Mouse (Mus musculus) kidney, adult 11 months (tissue): ENCODE data around the gene Krtap19-4.

Experiments used
- DNase-seq: peaks from one replicate; pipeline ENCODE4 v3.0.0; 2022

The Krtap19-4 gene

GRCm38 (mm10) chr16:88884989-88885388, at the start of gene Krtap19-4:
Gene Krtap19-4, minus strand, starts transcription at chr16:88885089.
- DNase-seq, result no peak

- no peak for DNase-seq
These were observed 47.3 kb upstream of the Krtap19-4 start, which contains the start of gene Krtap19-9b for GRCm38 (mm10) chr16:88932165-88932564. Gene Krtap19-9b, minus strand, starts transcription at chr16:88932265.

DNA sequence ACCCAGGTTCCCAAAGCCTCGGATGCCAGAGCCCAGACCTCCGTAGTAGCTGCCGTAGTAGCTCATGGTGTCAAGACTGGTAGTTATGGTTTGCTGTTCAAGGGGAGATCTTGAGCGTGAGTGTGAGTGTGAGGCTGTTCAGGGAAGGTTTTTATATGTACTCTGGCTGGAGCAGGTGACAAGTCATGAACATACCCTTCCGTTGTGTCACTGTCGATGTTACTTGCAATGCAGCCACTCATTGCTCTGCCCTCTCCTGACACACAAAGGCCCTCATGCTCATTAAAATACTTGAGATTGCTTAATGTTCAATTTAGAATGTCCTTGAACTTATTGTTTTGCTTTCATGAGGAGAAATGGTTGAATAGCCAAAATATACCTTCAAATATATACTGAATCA, 11.5 kb upstream of the Krtap19-4 start, which contains the start of gene Krtap19-5:
TSS of gene Krtap19-5 (minus strand) at position 101 of the 400 bp plus-strand sequence.
- DNase-seq, result no peak

GRCm38 (mm10) chr16:88886870-88887269, 2.0 kb upstream of the Krtap19-4 start:
- DNase-seq, result no peak

DNA sequence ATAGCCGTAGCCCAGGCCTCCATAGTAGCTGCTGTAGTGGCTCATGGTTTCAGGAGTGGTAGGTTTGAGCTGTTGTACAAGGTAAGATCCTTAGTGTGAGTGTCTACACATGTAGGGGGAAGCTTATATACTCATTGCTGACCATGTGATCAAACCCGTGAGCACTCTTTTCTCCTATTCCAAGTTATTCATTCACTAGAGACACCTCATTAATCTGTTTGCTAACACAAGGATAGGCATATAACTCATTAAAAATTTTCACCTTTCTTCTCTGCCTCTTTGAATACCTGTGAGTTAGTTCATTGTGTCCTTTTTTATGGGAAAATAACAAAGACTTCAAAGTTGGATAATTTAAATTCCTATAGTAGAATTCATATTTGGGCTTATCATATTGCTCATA, 7.0 kb downstream of the Krtap19-4 start, which contains the start of gene Krtap19-3:
TSS of gene Krtap19-3 (minus strand) at position 101 of the 400 bp plus-strand sequence.
- DNase-seq, result no peak

DNA sequence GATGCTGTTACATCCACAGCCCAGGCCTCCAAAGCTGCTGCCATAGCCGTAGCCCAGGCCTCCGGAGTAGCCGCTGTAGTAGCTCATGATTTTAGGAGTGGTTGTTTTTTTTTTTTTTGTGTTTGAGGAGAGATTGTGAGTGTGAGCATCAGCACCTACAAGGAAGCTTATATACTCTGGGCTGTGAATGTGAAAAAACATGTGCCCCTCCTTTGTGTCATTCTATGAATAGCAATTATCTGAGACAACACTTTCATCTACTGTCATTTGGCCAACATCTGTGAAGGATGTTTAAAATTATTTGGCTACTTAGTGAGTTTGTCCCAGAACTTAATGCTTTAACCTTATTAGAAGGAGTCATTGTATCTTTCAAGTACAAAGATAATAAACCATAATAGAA, 10.7 kb downstream of the Krtap19-4 start, which contains the start of gene Krtap19-2:
TSS of gene Krtap19-2 (minus strand) at position 101 of the 400 bp plus-strand sequence.
- DNase-seq, result no peak

GRCm38 (mm10) chr16:88869311-88869710, 15.6 kb downstream of the Krtap19-4 start, which contains the start of gene Krtap19-1:
Gene Krtap19-1, minus strand, starts transcription at chr16:88869411.
- no peak for DNase-seq

GRCm38 (mm10) chr16:88864887-88865407, 19.9 kb downstream of the Krtap19-4 start:
- no peak for DNase-seq

DNA sequence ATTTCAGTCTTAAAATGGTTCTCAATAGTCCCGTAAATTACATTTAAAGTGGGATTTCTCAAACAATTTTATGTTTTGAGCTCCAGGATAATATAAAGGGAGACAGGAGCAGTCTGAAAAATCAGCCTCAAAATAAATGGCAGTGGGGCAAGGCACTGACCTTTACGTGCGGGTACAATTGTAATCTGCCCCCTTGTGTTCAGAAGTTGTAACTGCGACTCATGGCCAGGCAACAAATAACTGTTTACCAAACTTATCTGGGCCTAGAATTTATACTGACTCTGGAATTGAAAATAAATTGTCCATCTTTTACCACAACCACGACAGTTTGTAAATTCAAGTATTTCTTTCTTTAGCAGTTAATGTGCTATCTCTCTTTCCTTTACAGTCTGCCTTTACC, 33.4 kb downstream of the Krtap19-4 start:
- no peak for DNase-seq

- DNase-seq, result no peak
These were observed 36.3 kb downstream of the Krtap19-4 start for GRCm38 (mm10) chr16:88848558-88848957.

DNA sequence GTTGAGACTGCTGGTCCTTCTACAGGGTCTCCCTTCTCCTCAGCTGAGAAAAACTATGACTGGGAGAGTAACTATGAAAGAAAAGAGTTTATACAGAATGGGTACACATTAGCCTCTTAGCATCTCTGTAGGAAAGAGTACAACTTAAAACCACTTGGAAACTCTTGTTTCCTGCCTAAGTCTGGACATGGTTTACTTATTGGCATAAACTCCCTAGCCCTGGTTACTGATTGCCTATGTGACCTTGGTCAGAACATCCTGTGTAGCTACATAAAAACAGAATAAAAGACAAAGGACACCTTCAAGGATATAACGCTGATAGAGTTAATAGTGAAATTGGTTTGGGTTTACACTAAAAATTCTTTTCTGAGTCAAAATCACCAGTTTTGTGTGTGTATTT, 37.5 kb downstream of the Krtap19-4 start:
- no peak for DNase-seq
